17 mouse cellular contexts compared by ENCODE assay signal in genomic region chr16:85010651-85011050, GRCm38 (mm10).
DNase-seq lines count a peak whose midpoint lies in the region; ATAC-seq lines count a peak whose summit lies in the region.
"Had no signal": no experiment of that assay in that cellular context is flagged by ENCODE, and none has a peak within 500 bp of the region (broad histone marks: within the 10 kb centered on the region; RNA-seq: fewer than 3 reads in every experiment).

No protein-coding gene starts in this region.

- H3K27me3 ChIP-seq in forebrain, embryonic 12.5 days: no peaks in the 10 kb centered on the region
- no peaks in the 10 kb centered on the region for H3K27me3 ChIP-seq in forebrain, embryonic 10.5 days (ENCODE audit: poor library complexity, severe bottlenecking)
- no peaks in the 10 kb centered on the region for H3K27me3 ChIP-seq in embryonic facial prominence, embryonic 12.5 days
- no peaks in the 10 kb centered on the region for H3K27me3 ChIP-seq in midbrain, embryonic 11.5 days (ENCODE audit: control insufficient read depth, insufficient read depth, low read length)
- H3K27me3 ChIP-seq: CH12.LX; limb, embryonic 13.5 days; stomach, embryonic 15.5 days had no signal

- peaks cover 44% of the 10 kb centered on the region for H3K36me3 ChIP-seq in forebrain, embryonic 12.5 days (replicated peaks)
- peaks cover 65% of the 10 kb centered on the region for H3K36me3 ChIP-seq in forebrain, embryonic 10.5 days (replicated peaks)
- H3K36me3 ChIP-seq in embryonic facial prominence, embryonic 12.5 days: peaks cover 49% of the 10 kb centered on the region
- peaks cover 14% of the 10 kb centered on the region for H3K36me3 ChIP-seq in midbrain, embryonic 11.5 days (ENCODE audit: control insufficient read depth, insufficient read depth, low read length)

- 100% methylated on average over 2 of the region's 2 CpGs for WGBS in forebrain, embryonic 12.5 days
- WGBS in forebrain, embryonic 10.5 days: 89% methylated on average over 2 of the region's 2 CpGs
- WGBS in embryonic facial prominence, embryonic 12.5 days: 57% methylated on average over 2 of the region's 2 CpGs
- 87% methylated on average over 2 of the region's 2 CpGs for WGBS in midbrain, embryonic 11.5 days

- no peak for DNase-seq in forebrain, embryonic 10.5 days (ENCODE audit: extremely low spot score, low spot score)
- peak; percentile 94 for DNase-seq in brain, adult 2 months (ENCODE audit: low read depth, low spot score)
- peak; percentile 82 for DNase-seq in cerebellum, adult 9-10 months
- DNase-seq in midbrain, embryonic 11.5 days (ENCODE audit: low spot score, missing footprints): no peak
- no peak for DNase-seq in left cerebral cortex, postnatal 25 days (ENCODE audit: low spot score in 2 of 2)
- DNase-seq in ovary, adult 18-20 months (ENCODE audit: low spot score): no peak
- DNase-seq: adrenal gland, postnatal 25 days; gastrocnemius, postnatal 10 days; midbrain, embryonic 14.5 days; thymus, adult 2 months had no signal

- H3K4me2 ChIP-seq in forebrain, embryonic 12.5 days: no peak overlapping the region
- H3K4me2 ChIP-seq in embryonic facial prominence, embryonic 12.5 days (replicated peaks): no peak overlapping the region
- no peak overlapping the region for H3K4me2 ChIP-seq in midbrain, embryonic 11.5 days
- H3K4me2 ChIP-seq: limb, embryonic 13.5 days; stomach, embryonic 15.5 days had no signal

- no peak overlapping the region for H3K27ac ChIP-seq in forebrain, embryonic 12.5 days
- H3K27ac ChIP-seq in forebrain, embryonic 10.5 days: no peak overlapping the region
- no peak overlapping the region for H3K27ac ChIP-seq in embryonic facial prominence, embryonic 12.5 days
- H3K27ac ChIP-seq in midbrain, embryonic 11.5 days (ENCODE audit: low read depth, low read length): no peak overlapping the region
- H3K27ac ChIP-seq: hindbrain, embryonic 10.5 days; limb, embryonic 13.5 days; liver, embryonic 14.5 days; stomach, embryonic 15.5 days had no signal

- no peak overlapping the region for H3K9ac ChIP-seq in forebrain, embryonic 12.5 days
- H3K9ac ChIP-seq in embryonic facial prominence, embryonic 12.5 days: no peak overlapping the region
- no peak overlapping the region for H3K9ac ChIP-seq in midbrain, embryonic 11.5 days (ENCODE audit: low read length)
- H3K9ac ChIP-seq: limb, embryonic 13.5 days; liver, embryonic 14.5 days; stomach, embryonic 15.5 days had no signal

- ATAC-seq in forebrain, embryonic 12.5 days (ENCODE audit: low FRiP score): 0 out of 2 replicates have a peak, but pooled peaks have one; percentile 9
- peak; percentile 53; the same call in 1 of the 2 replicates for ATAC-seq in embryonic facial prominence, embryonic 12.5 days (ENCODE audit: insufficient number of reproducible peaks, insufficient read depth, low FRiP score, low TSS enrichment)
- ATAC-seq in midbrain, embryonic 11.5 days (ENCODE audit: low FRiP score): no peak

- H3K4me1 ChIP-seq in forebrain, embryonic 12.5 days: no peaks in the 10 kb centered on the region
- no peaks in the 10 kb centered on the region for H3K4me1 ChIP-seq in forebrain, embryonic 10.5 days
- H3K4me1 ChIP-seq in embryonic facial prominence, embryonic 12.5 days: peaks cover 2% of the 10 kb centered on the region; the same call in 1 of the 2 replicates
- H3K4me1 ChIP-seq in midbrain, embryonic 11.5 days (ENCODE audit: control insufficient read depth, insufficient read depth, low read length): no peaks in the 10 kb centered on the region
- H3K4me1 ChIP-seq: hindbrain, embryonic 10.5 days; limb, embryonic 13.5 days; stomach, embryonic 15.5 days had no signal

- H3K4me3 ChIP-seq in forebrain, embryonic 12.5 days (replicated peaks): no peak overlapping the region
- no peak overlapping the region for H3K4me3 ChIP-seq in forebrain, embryonic 10.5 days
- no peak overlapping the region for H3K4me3 ChIP-seq in embryonic facial prominence, embryonic 12.5 days
- no peak overlapping the region for H3K4me3 ChIP-seq in midbrain, embryonic 11.5 days (ENCODE audit: low read depth, low read length)
- H3K4me3 ChIP-seq: hindbrain, embryonic 10.5 days; limb, embryonic 13.5 days; stomach, embryonic 15.5 days had no signal

- intact Hi-C loops in left cerebral cortex, postnatal 25 days (cut with DNase I): no loop called here

- no peaks in the 10 kb centered on the region for H3K9me3 ChIP-seq in forebrain, embryonic 12.5 days
- no peaks in the 10 kb centered on the region for H3K9me3 ChIP-seq in forebrain, embryonic 10.5 days
- no peaks in the 10 kb centered on the region for H3K9me3 ChIP-seq in embryonic facial prominence, embryonic 12.5 days
- H3K9me3 ChIP-seq in midbrain, embryonic 11.5 days (ENCODE audit: control insufficient read depth, low read length): no peaks in the 10 kb centered on the region
- H3K9me3 ChIP-seq: hindbrain, embryonic 10.5 days; limb, embryonic 13.5 days; stomach, embryonic 15.5 days had no signal

Comparison
In these comparisons a context has a peak if more than half of its experiments do, and no peak if none do; other contexts are left out.
1. DNase-seq: peak in brain, adult 2 months (single experiment) and cerebellum, adult 9-10 months (single experiment); none in forebrain, embryonic 10.5 days (single experiment), midbrain, embryonic 11.5 days (single experiment), left cerebral cortex, postnatal 25 days (0 of 2) and ovary, adult 18-20 months (single experiment).